Mouse (Mus musculus): ENCODE results near the gene Pcdh8. TPM values are rescaled to one million over a fixed set of nuclear protein-coding genes. Genes with fewer than 3 reads are reported as not detected.

Gene Pcdh8
- 1.4 TPM in 2 replicates for polyA plus RNA-seq (2015; fragmentation: Nextera tagmentation; extraction: Ambion mirVana)

DNA sequence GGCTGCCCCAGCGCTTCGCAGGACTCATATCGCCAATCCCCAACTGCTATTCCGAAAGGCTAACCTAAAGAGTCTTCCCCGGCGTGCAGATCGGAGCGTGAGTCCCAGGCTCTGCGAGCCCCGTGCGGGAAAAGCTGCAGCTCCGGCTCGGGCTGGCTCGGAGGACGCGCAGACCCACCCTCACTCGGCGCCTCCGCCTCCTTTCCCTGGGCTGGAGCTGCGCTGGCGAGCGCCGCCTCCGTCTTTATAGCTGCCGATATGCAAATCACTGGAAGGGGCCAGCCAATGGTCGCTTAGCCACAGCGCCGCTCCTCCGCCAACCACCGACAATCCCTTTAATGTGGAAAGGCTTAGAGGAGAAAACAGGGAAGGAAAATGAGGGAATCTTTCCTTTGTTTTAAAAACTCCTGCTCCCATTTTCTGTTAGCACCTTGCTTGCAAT is at the start of gene Pcdh8:
Pcdh8 (minus strand) TSS at position 219 of the 442 bp plus-strand sequence.
- DNase-seq (ENCODE audit: low spot score) (peak; percentile 96), ATAC-seq (replicated peaks; ENCODE audit: low FRiP score, low read depth) (peak; percentile 81)

DNA sequence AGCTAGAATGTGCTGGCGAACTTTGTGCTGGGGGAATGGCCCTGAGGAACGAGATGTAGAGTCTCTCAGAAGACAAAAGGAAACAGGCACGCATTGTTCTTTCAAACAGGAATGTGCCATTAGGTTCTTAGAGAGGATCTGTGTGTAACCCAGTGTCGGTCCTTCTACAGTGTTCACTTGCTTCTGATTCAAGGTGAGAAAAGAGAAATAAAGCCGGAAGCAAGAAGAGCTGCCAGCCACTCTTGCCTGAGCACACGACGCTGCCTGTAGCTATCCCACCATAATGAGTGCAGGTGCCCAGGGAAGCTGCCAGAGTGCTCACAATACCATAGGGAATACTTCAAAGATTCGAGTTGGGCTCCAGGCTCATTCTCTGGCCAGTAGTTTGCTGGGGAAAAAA is 43.6 kb upstream of the Pcdh8 start:
- no peak overlapping the region for H3K9ac ChIP-seq (ENCODE audit: low read depth, low read length)
- H3K4me2 ChIP-seq (ENCODE audit: low read length), result no peak overlapping the region
- no peak overlapping the region for H3K27ac ChIP-seq
- no peaks in the 10 kb centered on the region for H3K9me3 ChIP-seq (replicated peaks; ENCODE audit: low read length)
- no peaks in the 10 kb centered on the region for H3K4me1 ChIP-seq (replicated peaks; ENCODE audit: insufficient read depth, low read length)
- H3K27me3 ChIP-seq (ENCODE audit: insufficient read depth, low read length), result no peaks in the 10 kb centered on the region
- no peaks in the 10 kb centered on the region for H3K36me3 ChIP-seq (ENCODE audit: insufficient read depth, low read length)
- ATAC-seq (replicated peaks; ENCODE audit: low FRiP score, low read depth) (no peak), DNase-seq (ENCODE audit: low spot score) (no peak)
- 72% methylated on average over 8 of the region's 8 CpGs for WGBS
- TF ChIP-seq CTCF (IDR thresholded peaks at IDR 0.05; ENCODE audit: low read depth), result no peak
- H3K4me3 ChIP-seq (replicated peaks; ENCODE audit: low read depth, low read length), result no peak overlapping the region

More for the DNA sequence above, at the start of gene Pcdh8:
- no peaks in the 10 kb centered on the region for H3K9me3 ChIP-seq (replicated peaks; ENCODE audit: low read length)
- H3K36me3 ChIP-seq (ENCODE audit: insufficient read depth, low read length), result no peaks in the 10 kb centered on the region
- H3K27ac ChIP-seq, result no peak within 1 kb of the TSS
- H3K27me3 ChIP-seq (ENCODE audit: insufficient read depth, low read length), result peaks cover 68% of the 10 kb centered on the region
- H3K9ac ChIP-seq (ENCODE audit: low read depth, low read length), result no peak within 1 kb of the TSS
- H3K4me1 ChIP-seq (replicated peaks; ENCODE audit: insufficient read depth, low read length), result peaks cover 22% of the 10 kb centered on the region
- peak; percentile 31 for TF ChIP-seq CTCF (IDR thresholded peaks at IDR 0.05; ENCODE audit: low read depth)
- peak within 1 kb of the TSS; percentile 53 for H3K4me2 ChIP-seq (ENCODE audit: low read length)
- H3K4me3 ChIP-seq (replicated peaks; ENCODE audit: low read depth, low read length), result peak within 1 kb of the TSS; percentile 16
- under 1% methylated on average over 30 of the region's 30 CpGs for WGBS

DNA sequence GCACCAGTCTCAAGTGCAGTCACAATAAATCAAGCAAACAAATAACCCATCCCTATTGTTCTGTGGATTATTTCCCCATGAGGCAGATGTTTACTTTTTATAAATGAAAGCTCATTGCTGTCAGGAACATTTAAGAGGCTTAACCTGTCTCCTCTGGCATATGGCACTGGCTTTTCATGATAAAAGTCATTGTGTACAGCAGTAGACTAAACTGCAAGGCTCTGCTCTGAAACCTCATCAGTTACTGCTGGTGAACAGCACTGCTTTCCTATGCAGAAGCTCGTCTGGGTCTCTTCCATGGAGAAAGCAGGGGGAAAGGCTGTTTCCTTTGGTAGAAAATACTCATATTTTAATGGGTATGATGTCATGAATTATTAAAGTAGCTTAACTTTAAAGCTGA is 43.0 kb upstream of the Pcdh8 start:
- H3K4me2 ChIP-seq (ENCODE audit: low read length), result no peak overlapping the region
- no peaks in the 10 kb centered on the region for H3K9me3 ChIP-seq (replicated peaks; ENCODE audit: low read length)
- ATAC-seq (replicated peaks; ENCODE audit: low FRiP score, low read depth), result no peak
- H3K27me3 ChIP-seq (ENCODE audit: insufficient read depth, low read length), result no peaks in the 10 kb centered on the region
- H3K4me3 ChIP-seq (replicated peaks; ENCODE audit: low read depth, low read length), result no peak overlapping the region
- TF ChIP-seq CTCF (IDR thresholded peaks at IDR 0.05; ENCODE audit: low read depth), result no peak
- no peak for DNase-seq (ENCODE audit: low spot score)
- H3K36me3 ChIP-seq (ENCODE audit: insufficient read depth, low read length), result no peaks in the 10 kb centered on the region
- WGBS, result 31% methylated on average over 1 of the region's 1 CpGs
- H3K27ac ChIP-seq, result no peak overlapping the region
- no peak overlapping the region for H3K9ac ChIP-seq (ENCODE audit: low read depth, low read length)
- H3K4me1 ChIP-seq (replicated peaks; ENCODE audit: insufficient read depth, low read length), result no peaks in the 10 kb centered on the region

DNA sequence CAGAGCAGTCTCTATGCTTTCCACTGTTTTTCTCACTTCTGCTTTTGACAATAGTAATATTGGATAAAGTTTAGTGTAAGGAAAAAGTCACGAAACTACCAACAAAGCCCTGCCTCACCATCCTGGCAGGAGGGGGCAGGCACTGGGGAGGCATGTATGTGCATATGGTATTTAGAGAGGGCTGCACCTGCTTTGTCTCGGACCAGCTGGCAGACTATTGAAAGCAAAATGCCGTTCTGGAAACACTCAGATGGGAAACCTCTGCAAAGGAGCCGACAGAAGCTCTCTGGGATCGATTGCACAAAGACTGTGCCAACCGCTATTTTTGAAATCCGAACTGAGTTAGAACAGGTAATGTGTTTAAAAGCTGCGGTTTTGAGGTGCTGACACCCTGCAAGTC is 22.1 kb upstream of the Pcdh8 start:
- Histone ChIP-seq H3K36me3 (ENCODE audit: insufficient read depth, low read length) (no peaks in the 10 kb centered on the region), H3K4me3 (replicated peaks; ENCODE audit: low read depth, low read length) (no peak overlapping the region), H3K27ac (no peak overlapping the region), H3K4me2 (ENCODE audit: low read length) (no peak overlapping the region), H3K9ac (ENCODE audit: low read depth, low read length) (no peak overlapping the region), H3K27me3 (ENCODE audit: insufficient read depth, low read length) (no peaks in the 10 kb centered on the region), H3K9me3 (replicated peaks; ENCODE audit: low read length) (no peaks in the 10 kb centered on the region), H3K4me1 (replicated peaks; ENCODE audit: insufficient read depth, low read length) (no peaks in the 10 kb centered on the region)
- no peak for DNase-seq (ENCODE audit: low spot score)
- no peak for ATAC-seq (replicated peaks; ENCODE audit: low FRiP score, low read depth)
- TF ChIP-seq CTCF (IDR thresholded peaks at IDR 0.05; ENCODE audit: low read depth), result no peak
- WGBS, result 68% methylated on average over 8 of the region's 8 CpGs

DNA sequence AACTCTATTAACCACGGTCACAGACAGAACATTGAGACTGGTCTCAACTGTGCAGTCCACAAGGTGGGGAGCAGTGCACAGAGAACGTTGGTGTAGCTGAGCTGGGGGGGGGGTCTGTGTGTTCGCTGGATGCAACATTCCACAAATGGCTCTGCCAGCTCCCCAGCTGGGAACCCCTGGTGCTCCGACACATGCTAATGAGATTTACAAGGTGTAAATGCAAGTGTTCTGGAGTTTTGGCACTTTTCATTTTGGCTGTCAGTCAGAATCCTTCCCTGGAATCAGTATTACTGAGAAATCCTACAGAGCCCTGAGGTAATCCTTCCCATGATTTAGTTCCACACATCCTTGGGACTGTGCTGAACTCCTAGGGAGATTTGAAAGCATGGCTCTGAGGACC is 18.4 kb upstream of the Pcdh8 start:
- no peak for TF ChIP-seq CTCF (IDR thresholded peaks at IDR 0.05; ENCODE audit: low read depth)
- H3K27me3 ChIP-seq (ENCODE audit: insufficient read depth, low read length), result no peaks in the 10 kb centered on the region
- no peak overlapping the region for H3K9ac ChIP-seq (ENCODE audit: low read depth, low read length)
- ATAC-seq (replicated peaks; ENCODE audit: low FRiP score, low read depth), result no peak
- no peak overlapping the region for H3K4me3 ChIP-seq (replicated peaks; ENCODE audit: low read depth, low read length)
- no peaks in the 10 kb centered on the region for H3K9me3 ChIP-seq (replicated peaks; ENCODE audit: low read length)
- DNase-seq (ENCODE audit: low spot score), result no peak
- no peak overlapping the region for H3K4me2 ChIP-seq (ENCODE audit: low read length)
- 39% methylated on average over 4 of the region's 4 CpGs for WGBS
- no peak overlapping the region for H3K27ac ChIP-seq
- no peaks in the 10 kb centered on the region for H3K36me3 ChIP-seq (ENCODE audit: insufficient read depth, low read length)
- no peaks in the 10 kb centered on the region for H3K4me1 ChIP-seq (replicated peaks; ENCODE audit: insufficient read depth, low read length)

DNA sequence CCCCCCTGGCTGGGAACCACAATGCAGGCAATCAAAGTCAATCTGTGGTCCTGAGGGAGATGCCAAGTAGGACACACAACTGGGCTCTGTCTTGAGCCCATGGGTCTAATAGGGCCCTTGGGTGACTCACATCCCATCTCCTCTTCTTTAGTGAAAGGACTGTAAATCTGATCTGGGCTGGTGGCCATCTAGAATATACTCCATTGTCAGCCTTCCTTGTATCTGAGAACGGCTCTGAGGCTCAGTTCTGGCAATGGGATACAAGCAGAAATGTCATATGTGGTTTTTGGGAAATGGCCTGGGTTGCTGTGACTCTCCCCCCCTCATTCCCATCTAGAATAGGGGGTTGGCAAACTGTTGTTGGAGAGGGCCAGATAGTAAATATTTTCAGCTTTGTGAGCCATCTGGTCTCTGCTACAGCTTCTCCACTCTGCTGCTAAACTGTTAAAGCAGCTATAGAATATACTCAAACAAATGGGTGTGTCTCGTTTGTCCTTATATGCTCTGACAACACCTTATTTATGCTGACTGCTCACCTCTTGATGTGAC is 17.6 kb upstream of the Pcdh8 start:
- Histone ChIP-seq H3K27ac (no peak overlapping the region), H3K36me3 (ENCODE audit: insufficient read depth, low read length) (no peaks in the 10 kb centered on the region), H3K27me3 (ENCODE audit: insufficient read depth, low read length) (no peaks in the 10 kb centered on the region), H3K9ac (ENCODE audit: low read depth, low read length) (no peak overlapping the region), H3K4me1 (replicated peaks; ENCODE audit: insufficient read depth, low read length) (no peaks in the 10 kb centered on the region), H3K4me3 (replicated peaks; ENCODE audit: low read depth, low read length) (no peak overlapping the region), H3K4me2 (ENCODE audit: low read length) (no peak overlapping the region), H3K9me3 (replicated peaks; ENCODE audit: low read length) (no peaks in the 10 kb centered on the region)
- DNase-seq (ENCODE audit: low spot score) (no peak), ATAC-seq (replicated peaks; ENCODE audit: low FRiP score, low read depth) (no peak)
- 66% methylated on average over 2 of the region's 2 CpGs for WGBS
- TF ChIP-seq CTCF (IDR thresholded peaks at IDR 0.05; ENCODE audit: low read depth), result no peak

DNA sequence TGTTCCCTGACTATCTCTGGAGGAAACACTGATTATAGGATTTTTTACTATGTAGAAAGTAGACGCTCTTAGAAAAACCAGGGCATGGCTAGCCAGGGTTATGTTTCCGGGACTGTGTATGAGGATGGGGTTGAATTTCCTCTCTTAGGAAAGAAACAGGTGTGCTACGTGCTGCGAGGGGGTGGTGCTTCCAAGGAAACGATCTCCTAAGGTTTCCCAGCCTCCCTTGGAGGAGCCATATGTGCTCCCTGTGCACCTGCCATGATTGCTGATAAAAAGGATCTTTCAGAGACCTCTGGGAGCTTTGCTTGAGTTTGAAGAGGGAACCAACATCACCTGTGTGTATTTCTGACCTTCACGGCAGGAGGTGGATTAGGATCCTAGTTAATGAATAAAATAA is 16.8 kb upstream of the Pcdh8 start:
- DNase-seq (ENCODE audit: low spot score), result no peak
- H3K27ac ChIP-seq, result no peak overlapping the region
- ATAC-seq (replicated peaks; ENCODE audit: low FRiP score, low read depth), result no peak
- no peaks in the 10 kb centered on the region for H3K36me3 ChIP-seq (ENCODE audit: insufficient read depth, low read length)
- WGBS, result 73% methylated on average over 6 of the region's 6 CpGs
- H3K9me3 ChIP-seq (replicated peaks; ENCODE audit: low read length), result no peaks in the 10 kb centered on the region
- no peaks in the 10 kb centered on the region for H3K4me1 ChIP-seq (replicated peaks; ENCODE audit: insufficient read depth, low read length)
- no peak overlapping the region for H3K4me2 ChIP-seq (ENCODE audit: low read length)
- no peaks in the 10 kb centered on the region for H3K27me3 ChIP-seq (ENCODE audit: insufficient read depth, low read length)
- no peak overlapping the region for H3K4me3 ChIP-seq (replicated peaks; ENCODE audit: low read depth, low read length)
- TF ChIP-seq CTCF (IDR thresholded peaks at IDR 0.05; ENCODE audit: low read depth), result no peak
- H3K9ac ChIP-seq (ENCODE audit: low read depth, low read length), result no peak overlapping the region
